Mouse (Mus musculus): ENCODE data around the gene Ikzf1. TPM values are rescaled to one million over a fixed set of nuclear protein-coding genes. Genes with fewer than 3 reads are reported as not detected.

The Ikzf1 gene
- total and polyA plus RNA-seq, 2 experiments: 1.2 to 3.3 TPM

- H3K27me3 ChIP-seq (ENCODE audit: control insufficient read depth, insufficient read depth, low read length): peaks cover 14% of the 10 kb centered on the region
- no peaks in the 10 kb centered on the region for H3K79me2 ChIP-seq (ENCODE audit: control insufficient read depth, insufficient read depth, low read length)
- no peak overlapping the region for H3K9ac ChIP-seq (ENCODE audit: low read depth, low read length)
- H3K27ac ChIP-seq (replicated peaks; ENCODE audit: insufficient read depth, low read depth, low read length): no peak overlapping the region
- WGBS: 87% methylated on average over 8 of the region's 8 CpGs
- no peaks in the 10 kb centered on the region for H3K4me1 ChIP-seq (ENCODE audit: control insufficient read depth, insufficient read depth, low read length)
- TF ChIP-seq CTCF (IDR thresholded peaks at IDR 0.05; ENCODE audit: low read depth, low read length): no peak
- no peak for TF ChIP-seq POLR2A (IDR thresholded peaks at IDR 0.05; ENCODE audit: extremely low read depth, insufficient read depth, low read length)
- no peaks in the 10 kb centered on the region for H3K36me3 ChIP-seq (ENCODE audit: control insufficient read depth, insufficient read depth, low read length)
- peak overlapping the region; percentile 35; the same call in 1 of the 2 replicates for H3K4me3 ChIP-seq (ENCODE audit: insufficient read depth, low read depth, low read length)
- DNase-seq (ENCODE audit: extremely low read depth, low read depth, low spot score): no peak
These were observed 2.9 kb downstream of the Ikzf1 start for GRCm38 (mm10) chr11:11687551-11688185.

- no peak overlapping the region for H3K27ac ChIP-seq (replicated peaks; ENCODE audit: insufficient read depth, low read depth, low read length)
- peaks cover 16% of the 10 kb centered on the region for H3K27me3 ChIP-seq (ENCODE audit: control insufficient read depth, insufficient read depth, low read length)
- 74% methylated on average over 6 of the region's 6 CpGs for WGBS
- H3K79me2 ChIP-seq (ENCODE audit: control insufficient read depth, insufficient read depth, low read length): no peaks in the 10 kb centered on the region
- no peak overlapping the region for H3K4me3 ChIP-seq (ENCODE audit: insufficient read depth, low read depth, low read length)
- H3K4me1 ChIP-seq (ENCODE audit: control insufficient read depth, insufficient read depth, low read length): no peaks in the 10 kb centered on the region
- DNase-seq (ENCODE audit: extremely low read depth, low read depth, low spot score): no peak
- TF ChIP-seq POLR2A (IDR thresholded peaks at IDR 0.05; ENCODE audit: extremely low read depth, insufficient read depth, low read length) (no peak), CTCF (IDR thresholded peaks at IDR 0.05; ENCODE audit: low read depth, low read length) (no peak)
- no peak overlapping the region for H3K9ac ChIP-seq (ENCODE audit: low read depth, low read length)
- no peaks in the 10 kb centered on the region for H3K36me3 ChIP-seq (ENCODE audit: control insufficient read depth, insufficient read depth, low read length)
These were observed 4.0 kb downstream of the Ikzf1 start for GRCm38 (mm10) chr11:11688766-11689330.

- no peak overlapping the region for H3K27ac ChIP-seq (replicated peaks; ENCODE audit: insufficient read depth, low read depth, low read length)
- TF ChIP-seq POLR2A (IDR thresholded peaks at IDR 0.05; ENCODE audit: extremely low read depth, insufficient read depth, low read length) (no peak), CTCF (IDR thresholded peaks at IDR 0.05; ENCODE audit: low read depth, low read length) (no peak)
- no peaks in the 10 kb centered on the region for H3K79me2 ChIP-seq (ENCODE audit: control insufficient read depth, insufficient read depth, low read length)
- DNase-seq (ENCODE audit: extremely low read depth, low read depth, low spot score): no peak
- H3K9ac ChIP-seq (ENCODE audit: low read depth, low read length): no peak overlapping the region
- H3K36me3 ChIP-seq (ENCODE audit: control insufficient read depth, insufficient read depth, low read length): no peaks in the 10 kb centered on the region
- peaks cover 16% of the 10 kb centered on the region for H3K27me3 ChIP-seq (ENCODE audit: control insufficient read depth, insufficient read depth, low read length)
- H3K4me3 ChIP-seq (ENCODE audit: insufficient read depth, low read depth, low read length): no peak overlapping the region
- no peaks in the 10 kb centered on the region for H3K4me1 ChIP-seq (ENCODE audit: control insufficient read depth, insufficient read depth, low read length)
These were observed 4.9 kb downstream of the Ikzf1 start for GRCm38 (mm10) chr11:11689701-11690058.

- 68% methylated on average over 11 of the region's 11 CpGs for WGBS
- peaks cover 11% of the 10 kb centered on the region for H3K27me3 ChIP-seq (ENCODE audit: control insufficient read depth, insufficient read depth, low read length)
- H3K4me3 ChIP-seq (ENCODE audit: insufficient read depth, low read depth, low read length): no peak overlapping the region; the same call in 1 of the 2 replicates
- DNase-seq (ENCODE audit: extremely low read depth, low read depth, low spot score): peak; percentile 23
- TF ChIP-seq CTCF (IDR thresholded peaks at IDR 0.05; ENCODE audit: low read depth, low read length): no peak
- no peak for TF ChIP-seq POLR2A (IDR thresholded peaks at IDR 0.05; ENCODE audit: extremely low read depth, insufficient read depth, low read length)
- no peak overlapping the region for H3K27ac ChIP-seq (replicated peaks; ENCODE audit: insufficient read depth, low read depth, low read length)
- H3K36me3 ChIP-seq (ENCODE audit: control insufficient read depth, insufficient read depth, low read length): no peaks in the 10 kb centered on the region
- H3K79me2 ChIP-seq (ENCODE audit: control insufficient read depth, insufficient read depth, low read length): no peaks in the 10 kb centered on the region
- H3K4me1 ChIP-seq (ENCODE audit: control insufficient read depth, insufficient read depth, low read length): no peaks in the 10 kb centered on the region
- H3K9ac ChIP-seq (ENCODE audit: low read depth, low read length): no peak overlapping the region
These were observed 5.4 kb downstream of the Ikzf1 start for GRCm38 (mm10) chr11:11690059-11690844.

GRCm38 (mm10) chr11:11690845-11691196, 6.0 kb downstream of the Ikzf1 start:
- Histone ChIP-seq H3K27ac (replicated peaks; ENCODE audit: insufficient read depth, low read depth, low read length) (no peak overlapping the region), H3K79me2 (ENCODE audit: control insufficient read depth, insufficient read depth, low read length) (no peaks in the 10 kb centered on the region), H3K4me1 (ENCODE audit: control insufficient read depth, insufficient read depth, low read length) (no peaks in the 10 kb centered on the region), H3K36me3 (ENCODE audit: control insufficient read depth, insufficient read depth, low read length) (no peaks in the 10 kb centered on the region), H3K27me3 (ENCODE audit: control insufficient read depth, insufficient read depth, low read length) (peaks cover 7% of the 10 kb centered on the region), H3K9ac (ENCODE audit: low read depth, low read length) (no peak overlapping the region), H3K4me3 (ENCODE audit: insufficient read depth, low read depth, low read length) (no peak overlapping the region)
- no peak for DNase-seq (ENCODE audit: extremely low read depth, low read depth, low spot score)
- 86% methylated on average over 8 of the region's 8 CpGs for WGBS
- TF ChIP-seq POLR2A (IDR thresholded peaks at IDR 0.05; ENCODE audit: extremely low read depth, insufficient read depth, low read length) (no peak), CTCF (IDR thresholded peaks at IDR 0.05; ENCODE audit: low read depth, low read length) (no peak)

Measured in liver, adult 2 months (tissue).